Mouse (Mus musculus) small intestine, adult 2 months (tissue): ENCODE measurements around the gene Abcd1.
A peak's percentile ranks its signal among the peaks of the same experiment; 100 is the strongest.

ENCODE experiments used
- CTCF ChIP-seq: fragments of 200-500 bp; IDR thresholded peaks from 2 replicates; pipeline ENCODE4 v1.5.1; 2012; ENCODE audit warnings: low read depth, mild to moderate bottlenecking, control low read depth, inconsistent platforms, low read length, moderate library complexity, mixed read lengths; ENCODE audit not compliant: insufficient replicate concordance, insufficient read length; ENCODE audit errors: extremely low read depth
- POLR2A ChIP-seq: fragments of 200-500 bp; IDR thresholded peaks from 2 replicates; pipeline ENCODE4 v1.6.1; 2012; ENCODE audit warnings: low read depth, mild to moderate bottlenecking, control low read depth, inconsistent platforms, low read length, moderate library complexity

DNA sequence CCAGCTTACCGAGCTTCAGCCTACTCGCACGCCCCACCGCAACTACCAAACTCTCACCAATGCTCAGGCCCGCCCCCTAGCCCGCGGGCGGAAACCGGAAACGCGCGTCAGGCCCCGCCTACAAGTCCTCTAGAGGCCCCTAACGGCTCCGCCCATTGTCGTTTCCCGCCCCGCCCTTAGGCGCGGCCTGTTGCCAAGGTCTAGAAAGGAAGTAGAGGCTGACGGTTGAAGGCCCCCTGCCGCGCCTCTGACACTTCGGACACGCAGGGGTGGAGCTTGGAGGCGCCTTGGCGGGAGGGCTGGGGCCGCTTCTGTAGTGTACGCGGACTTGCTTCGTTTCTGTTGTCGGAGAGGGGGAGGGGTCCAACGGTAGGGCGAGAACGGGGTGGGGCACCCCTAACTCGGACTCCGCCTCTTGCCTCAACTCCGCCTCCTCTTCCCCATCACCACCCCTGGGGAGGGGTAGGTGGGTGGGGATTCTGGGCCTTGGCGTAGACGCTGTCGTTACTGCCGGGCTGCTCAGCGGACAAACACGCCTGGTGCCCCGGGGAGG is at the start of gene Abcd1, which contains the start of gene Bcap31:
- no peak for TF ChIP-seq CTCF
- peak; percentile 76; the same call in 1 of the 2 replicates for TF ChIP-seq POLR2A
